Mouse (Mus musculus): Measurements from ENCODE around the gene Zar1.

GRCm38 (mm10) chr5:72601006-72601405 is 20.0 kb upstream of the Zar1 start:
- no peak for TF ChIP-seq USF1 (IDR thresholded peaks at IDR 0.05; ENCODE audit: low read depth)
- no peak for TF ChIP-seq CTCF (IDR thresholded peaks at IDR 0.05; ENCODE audit: control insufficient read depth, insufficient read depth, insufficient read length)
- no peak for TF ChIP-seq MAX (IDR thresholded peaks at IDR 0.05)
- TF ChIP-seq MYOD1 (IDR thresholded peaks at IDR 0.05; ENCODE audit: control insufficient read depth, insufficient read length, low read depth) = no peak
- no peak for TF ChIP-seq MYOG (IDR thresholded peaks at IDR 0.05; ENCODE audit: control insufficient read depth, extremely low read depth, insufficient read length)
- no peak for TF ChIP-seq CEBPB (IDR thresholded peaks at IDR 0.05; ENCODE audit: low read depth)
- no peak for TF ChIP-seq FOSL1 (IDR thresholded peaks at IDR 0.05; ENCODE audit: insufficient read depth, low read length, poor library complexity, severe bottlenecking)

All from C2C12 (cell line).